Mouse (Mus musculus): ENCODE measurements around the gene Cycs.
"Not testable (repeated sequence)": the region's sequence is repeated elsewhere in the genome, so short reads cannot be mapped to it uniquely, and the experiment has no call there.

The Cycs gene

DNA sequence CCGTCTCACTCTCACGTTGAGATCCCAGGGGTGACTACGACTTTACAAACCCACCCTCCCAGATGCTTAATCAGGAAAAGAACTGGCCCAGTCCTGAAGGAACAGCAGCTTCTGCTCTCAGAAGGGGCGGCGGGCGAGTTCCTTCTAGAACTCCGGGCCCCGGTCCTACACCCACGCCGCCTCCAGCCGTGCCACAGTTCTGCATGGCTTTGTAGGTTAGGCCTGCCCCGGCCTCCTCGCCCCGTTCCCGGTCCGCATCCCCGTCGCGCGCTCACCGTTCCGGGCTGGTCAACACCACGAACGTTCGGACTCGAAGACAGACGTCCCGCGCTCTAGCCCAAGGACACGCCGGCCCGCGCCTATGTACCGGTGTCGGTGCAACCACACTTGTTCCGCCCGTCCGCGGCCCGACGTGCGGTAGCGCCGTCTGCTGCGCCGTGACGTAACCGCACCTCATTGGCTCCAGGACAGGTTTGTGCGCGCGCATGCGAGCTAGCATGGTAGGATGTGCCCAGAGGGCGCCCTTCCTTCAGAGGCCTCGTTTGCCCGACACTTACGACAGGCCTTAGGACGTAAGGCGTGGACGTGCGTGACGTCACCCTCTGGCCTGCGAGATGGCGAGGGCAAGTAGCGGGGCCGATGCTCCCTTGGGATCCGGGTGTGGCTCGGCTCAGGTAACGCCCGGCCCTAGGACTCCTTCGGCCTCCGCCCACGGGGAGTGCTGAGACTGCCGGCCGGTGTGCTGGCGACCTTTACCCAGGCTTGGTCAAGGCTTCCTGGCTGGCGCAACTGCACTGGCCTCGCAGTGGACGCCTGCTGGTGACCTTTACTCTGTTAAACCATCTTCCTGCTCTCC, at the start of gene Cycs:
Gene Cycs (minus strand): TSS at position 398 of the 856 bp plus-strand sequence.
- DNase-seq: peak; percentile 99

DNA sequence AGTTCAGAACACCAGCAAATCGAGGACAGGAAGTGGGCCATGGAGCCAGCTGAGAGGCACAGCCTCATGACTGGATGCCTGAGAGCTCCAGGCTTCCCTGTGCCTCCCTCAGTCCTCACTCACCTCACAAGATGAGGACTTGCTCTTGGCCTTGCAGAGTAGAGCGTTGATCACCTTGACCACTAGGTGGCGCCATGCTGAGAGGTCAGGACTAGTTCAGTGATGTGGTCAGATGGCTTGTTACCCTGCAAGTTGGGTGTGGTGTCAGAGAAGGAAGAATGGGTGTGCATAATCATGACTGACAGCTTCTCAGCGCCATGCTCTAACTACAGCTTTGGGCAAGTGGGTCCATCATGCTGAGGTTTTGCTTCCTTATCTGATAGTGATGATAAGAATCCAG, 35.3 kb upstream of the Cycs start:
- no peak for DNase-seq

DNA sequence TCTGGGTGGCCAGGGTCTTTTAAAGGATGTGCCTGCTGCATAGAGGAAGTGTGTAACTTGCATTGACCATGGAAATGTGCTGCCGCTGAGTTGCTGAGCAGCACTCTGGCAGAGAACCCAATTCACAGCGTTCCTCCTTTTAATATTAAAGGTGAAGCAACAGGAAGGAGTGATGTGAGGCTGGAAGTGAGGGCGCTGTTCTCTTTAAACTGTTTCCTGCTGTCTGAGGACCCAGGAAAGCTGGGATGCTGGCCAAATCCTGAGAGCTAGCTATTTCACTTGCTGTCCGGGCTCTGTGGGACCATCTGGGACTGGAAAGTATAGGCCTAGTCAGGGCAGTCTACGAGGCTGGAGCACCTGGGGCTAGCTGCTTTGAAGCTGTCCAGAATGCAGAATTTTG, 32.2 kb upstream of the Cycs start:
- DNase-seq: no peak

DNA sequence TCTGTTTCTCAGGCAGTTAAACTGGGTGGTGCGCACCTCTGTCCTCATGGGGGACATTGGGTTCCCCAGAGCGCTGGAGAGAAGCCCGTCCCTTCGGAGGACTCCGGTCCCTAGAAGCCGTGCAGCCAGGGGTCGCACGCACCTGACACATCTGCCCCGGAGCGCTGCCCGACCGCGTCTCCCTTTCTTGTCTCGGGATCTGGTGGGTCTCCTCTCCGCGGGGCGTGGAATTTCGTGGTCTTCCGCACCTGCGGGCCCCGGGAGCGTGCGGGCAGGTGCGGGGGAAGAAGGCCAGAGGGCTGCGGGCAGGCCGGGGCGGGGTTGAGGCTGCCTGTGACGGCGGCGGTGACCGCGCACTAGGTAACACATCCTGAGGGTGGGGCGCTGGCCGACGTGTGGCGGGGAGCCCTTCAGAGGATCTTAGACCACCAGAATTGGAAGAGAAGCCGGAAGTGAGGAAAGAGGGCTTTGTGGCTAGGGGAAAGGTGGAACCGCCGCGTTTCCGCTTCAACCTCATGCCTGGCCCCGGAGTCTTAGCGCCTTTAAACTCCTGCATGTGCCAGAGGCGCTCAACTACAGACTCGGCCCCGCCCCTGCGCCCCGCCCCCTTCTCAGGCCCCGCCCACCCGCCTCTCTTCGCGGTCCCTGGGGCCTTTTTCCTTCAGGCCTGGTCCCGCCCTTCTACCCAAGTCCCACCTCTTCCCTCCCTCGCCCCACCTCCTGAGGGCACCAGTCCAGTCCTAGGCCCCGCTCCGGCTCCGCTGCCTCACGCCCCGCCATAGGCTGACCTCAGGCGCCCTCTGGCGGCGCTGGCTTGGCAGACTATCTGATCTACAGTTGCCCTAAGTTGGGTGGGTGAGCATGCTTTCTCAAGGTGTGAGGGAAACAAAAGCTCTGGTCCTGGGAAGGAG, 30.2 kb upstream of the Cycs start, which contains the start of gene 4921507P07Rik:
Gene 4921507P07Rik (minus strand): TSS at position 332 of the 911 bp plus-strand sequence.
- peak; percentile 87 for DNase-seq

DNA sequence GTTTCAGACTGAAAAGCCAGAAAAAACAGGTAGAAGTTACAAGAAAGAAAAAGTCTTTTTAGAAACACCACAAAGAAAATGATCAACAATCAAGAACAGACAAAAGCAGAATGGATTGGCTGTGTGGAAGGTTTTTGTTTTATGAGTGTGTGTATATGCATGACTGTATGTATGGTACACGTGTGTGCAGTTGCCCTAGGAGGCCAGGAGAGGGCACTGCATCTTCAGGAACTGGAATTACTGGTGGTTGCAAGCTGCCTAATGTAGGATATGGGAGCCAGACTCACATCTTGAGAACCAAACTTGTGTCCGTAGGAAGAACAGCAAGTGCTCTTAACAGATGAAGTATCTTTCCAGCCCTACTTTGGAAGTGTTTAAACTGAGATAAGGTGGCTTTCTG, 28.0 kb upstream of the Cycs start:
- DNase-seq: no peak

DNA sequence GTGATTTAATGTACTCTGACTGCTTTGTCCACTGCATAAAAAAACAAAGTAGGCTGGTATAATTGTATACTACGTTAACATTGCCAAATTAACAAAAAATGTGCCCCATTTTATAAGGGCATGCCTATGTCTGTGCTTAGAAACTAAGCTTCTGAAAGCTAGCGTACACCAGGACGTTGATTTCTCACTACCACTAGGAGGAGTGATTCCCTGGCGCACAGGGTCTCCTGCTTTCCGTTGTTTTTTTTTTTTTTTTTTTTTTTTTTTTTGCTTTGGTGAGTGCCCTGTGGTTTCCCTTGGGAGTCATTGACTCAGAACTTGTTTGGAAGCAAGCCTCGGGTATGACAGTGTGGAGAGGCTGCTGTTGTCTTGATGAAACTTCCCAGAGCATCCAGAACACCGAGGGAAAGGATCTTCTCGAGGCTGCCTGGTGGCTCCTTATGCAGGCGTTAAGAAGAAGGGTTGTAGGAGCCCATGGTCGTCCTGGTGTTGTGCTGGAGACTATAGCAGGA, 27.1 kb upstream of the Cycs start:
- DNase-seq: no peak

DNA sequence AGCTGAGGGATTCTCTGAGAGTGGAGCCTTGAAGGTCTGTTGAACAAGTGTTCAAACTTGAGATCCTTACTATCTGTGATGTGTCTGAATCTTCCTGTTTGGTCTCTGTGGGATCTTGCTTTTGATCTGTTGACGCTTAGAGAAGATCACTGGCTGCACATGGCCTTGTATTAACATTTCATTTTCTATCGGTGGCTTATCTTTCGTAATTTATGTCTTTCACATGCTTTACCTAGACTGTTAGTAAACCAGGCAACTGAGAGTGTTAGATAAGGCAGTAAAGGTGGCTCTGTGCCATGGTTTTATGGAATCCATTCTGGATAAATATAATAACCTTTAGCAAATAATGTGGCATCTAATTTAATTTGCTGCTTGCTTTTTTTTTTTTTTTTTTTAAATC, 23.9 kb upstream of the Cycs start:
- no peak for DNase-seq

DNA sequence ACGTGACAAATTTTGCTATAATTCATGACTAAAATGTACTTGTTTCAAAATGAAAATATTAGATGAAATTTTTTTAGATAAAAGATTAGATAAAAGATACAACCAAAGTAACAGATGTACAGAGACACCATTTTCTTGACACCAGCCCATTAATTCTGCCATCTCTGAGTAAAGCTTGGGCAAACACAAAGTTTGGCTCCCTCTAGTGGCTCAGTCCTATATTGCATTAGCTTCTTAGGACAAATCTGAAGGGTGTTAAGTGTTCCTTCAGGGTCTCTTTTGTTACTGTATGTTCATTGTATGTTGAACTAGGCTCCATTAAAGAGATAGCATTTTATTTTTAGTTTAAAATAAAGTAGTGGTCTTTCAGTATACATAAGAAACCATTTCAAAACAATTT, 21.9 kb upstream of the Cycs start:
- no peak for DNase-seq

DNA sequence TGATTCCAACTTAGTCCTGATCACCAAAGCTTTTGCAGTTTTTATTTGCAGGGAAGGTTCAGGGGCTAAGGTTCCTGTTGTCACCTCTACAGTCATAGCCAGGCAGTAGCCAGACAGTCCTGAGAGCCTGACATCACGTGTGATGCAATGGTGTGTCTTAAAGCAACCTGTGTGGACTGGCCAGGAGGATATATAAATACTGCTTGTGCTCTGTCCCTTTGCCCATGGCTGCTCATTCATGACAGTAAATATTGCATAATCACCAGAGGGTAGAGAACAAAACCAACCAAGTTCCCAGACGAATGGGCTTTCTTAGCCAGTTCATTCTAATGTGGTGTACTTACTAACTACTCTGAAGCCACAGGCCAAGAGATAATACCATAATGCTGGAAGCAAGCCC, 21.1 kb upstream of the Cycs start:
- no peak for DNase-seq

DNA sequence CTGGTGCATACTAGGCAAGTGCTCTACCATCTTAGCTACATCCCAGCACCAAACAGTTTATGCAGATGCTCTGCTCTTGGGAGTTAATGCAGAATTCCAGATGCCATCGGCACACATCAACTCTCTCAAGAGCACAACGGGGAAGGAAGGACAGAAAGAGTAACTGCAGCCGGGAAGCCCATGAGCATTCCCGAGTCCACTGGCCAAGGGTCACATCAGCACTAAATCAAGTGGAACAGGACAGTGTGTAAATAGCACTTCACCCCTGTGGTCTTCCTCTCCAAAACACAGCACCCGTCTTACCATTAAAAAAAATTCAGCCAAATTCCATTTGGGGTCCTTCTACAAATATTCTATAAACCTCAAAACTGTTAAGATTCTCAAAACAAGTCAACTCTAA, 20.0 kb upstream of the Cycs start:
- no peak for DNase-seq

DNA sequence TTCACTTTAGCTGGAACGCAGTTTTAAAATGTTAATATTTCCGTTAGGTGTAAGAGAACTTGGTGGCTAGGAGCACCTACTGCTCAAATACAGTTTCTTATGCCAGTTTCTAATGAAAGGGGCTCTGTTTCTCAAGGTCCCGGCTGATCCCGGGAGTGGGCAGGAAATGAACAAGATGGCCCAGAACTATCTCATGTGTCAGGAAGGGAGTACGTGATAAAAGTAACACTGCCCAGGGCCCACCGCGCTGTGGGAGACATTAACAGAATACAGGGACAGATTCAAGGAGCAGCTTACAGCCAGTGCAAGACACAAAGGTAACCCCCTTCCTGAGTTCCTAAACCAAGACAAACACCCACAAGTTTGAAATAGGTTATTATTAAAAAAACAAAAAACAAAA, 19.4 kb upstream of the Cycs start:
- DNase-seq: no peak

DNA sequence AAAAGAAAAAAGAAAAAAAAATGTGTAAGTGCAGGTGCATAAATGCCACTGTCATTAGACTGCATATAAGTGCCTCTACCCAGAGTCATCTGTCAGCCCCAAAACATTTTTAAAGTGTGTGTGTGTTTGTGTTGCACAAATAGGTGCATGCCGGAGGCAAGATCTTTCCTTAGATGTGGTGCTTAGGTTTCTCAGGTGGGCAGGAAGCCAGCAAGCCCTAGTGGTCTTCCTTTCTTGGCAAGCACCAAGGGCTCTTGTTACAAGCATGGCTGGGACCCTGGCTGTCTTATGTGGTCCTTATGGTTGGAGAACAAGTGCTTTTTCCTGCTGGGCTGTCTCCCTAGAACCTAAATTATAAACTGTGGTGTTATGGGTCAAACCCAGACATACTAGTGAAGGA, 5.3 kb upstream of the Cycs start:
- DNase-seq: no peak

DNA sequence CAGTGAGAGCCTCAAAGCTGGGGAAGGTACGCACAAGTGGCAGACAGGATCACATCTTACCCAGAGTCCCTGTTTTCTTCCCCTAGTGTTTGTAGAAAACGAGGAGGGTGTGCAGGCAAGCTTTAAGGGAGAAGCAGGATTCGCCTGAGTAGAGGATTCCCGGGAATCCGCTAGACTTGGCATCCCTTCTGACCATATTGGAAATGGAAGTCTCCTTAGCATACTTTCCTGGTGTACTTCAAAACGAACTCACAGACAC, 588 bp upstream of the Cycs start:
- DNase-seq: no peak

DNA sequence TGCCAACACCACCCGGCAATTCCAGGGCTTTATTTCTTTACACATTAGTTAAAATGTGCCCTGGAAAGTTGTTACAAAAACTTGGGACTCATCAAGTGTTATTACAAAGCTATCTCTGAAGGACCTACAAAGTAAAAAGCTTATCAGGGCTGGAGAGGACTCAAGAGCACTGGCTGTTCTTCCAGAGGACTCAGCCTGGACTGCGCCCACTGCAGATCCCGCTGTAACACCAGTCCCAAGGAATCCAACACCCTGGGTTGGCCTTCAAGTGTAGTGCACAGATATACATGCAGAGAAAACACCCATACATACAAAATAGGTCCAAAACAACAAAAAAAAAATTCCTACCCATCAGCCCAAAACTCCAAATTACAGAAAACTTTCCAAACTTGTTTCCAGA, 2.7 kb downstream of the Cycs start:
- DNase-seq: no peak

DNA sequence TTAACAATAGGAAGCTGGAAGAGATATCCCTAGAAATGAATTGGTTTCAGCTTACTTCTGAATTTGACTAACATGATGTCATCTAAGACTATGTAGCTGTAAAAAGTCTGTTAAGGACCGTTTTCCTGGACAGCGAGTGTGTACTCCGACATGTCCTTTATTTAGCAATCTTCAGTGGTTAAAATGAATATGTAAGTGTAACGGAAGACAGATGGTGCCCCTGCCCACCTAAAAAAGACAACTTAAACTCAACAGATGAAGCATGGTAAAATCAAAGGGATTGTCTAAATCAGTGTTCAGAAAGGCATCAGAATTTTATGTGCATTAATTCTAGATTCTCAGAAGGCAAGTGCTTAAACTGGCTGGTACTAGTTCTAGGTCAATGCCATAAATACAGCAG, 3.9 kb downstream of the Cycs start:
- DNase-seq: no peak

DNA sequence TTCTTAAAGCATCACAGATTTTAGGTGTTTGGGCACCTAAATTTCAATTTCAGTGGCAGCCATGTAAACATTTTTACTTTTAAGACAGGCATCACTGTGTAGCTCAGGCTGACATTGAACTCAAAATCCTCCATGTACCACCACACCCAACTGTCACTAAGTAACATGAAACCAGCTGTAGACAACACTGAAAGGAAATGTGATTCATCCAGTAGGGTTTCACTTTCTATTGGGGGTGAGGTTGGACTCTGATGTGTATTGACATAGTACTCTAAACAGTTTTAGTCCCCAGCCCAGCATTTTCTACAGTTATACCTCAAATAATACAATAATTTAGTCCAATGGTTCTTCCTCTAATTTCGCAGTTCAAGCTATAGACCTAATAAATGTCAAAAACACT, 5.6 kb downstream of the Cycs start:
- DNase-seq: no peak

DNA sequence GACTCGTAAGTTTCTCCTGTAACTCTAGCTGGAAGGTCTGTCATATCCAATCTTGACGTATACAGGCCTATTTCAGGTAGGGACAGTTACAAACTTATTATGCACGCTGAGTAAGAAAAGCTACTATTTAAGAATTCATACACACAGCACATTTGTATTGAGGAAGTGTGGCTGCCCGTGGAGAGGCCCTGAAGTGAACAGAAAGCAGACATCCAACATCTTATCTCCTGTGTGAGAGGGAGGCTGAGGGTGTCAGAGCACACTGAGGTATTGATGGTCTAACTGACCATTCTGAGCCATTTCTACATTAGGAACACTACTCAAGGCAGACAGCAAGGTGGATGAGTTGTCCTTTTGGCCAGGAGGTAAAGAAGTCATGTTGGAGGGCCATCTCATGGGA, 7.5 kb downstream of the Cycs start:
- no peak for DNase-seq

DNA sequence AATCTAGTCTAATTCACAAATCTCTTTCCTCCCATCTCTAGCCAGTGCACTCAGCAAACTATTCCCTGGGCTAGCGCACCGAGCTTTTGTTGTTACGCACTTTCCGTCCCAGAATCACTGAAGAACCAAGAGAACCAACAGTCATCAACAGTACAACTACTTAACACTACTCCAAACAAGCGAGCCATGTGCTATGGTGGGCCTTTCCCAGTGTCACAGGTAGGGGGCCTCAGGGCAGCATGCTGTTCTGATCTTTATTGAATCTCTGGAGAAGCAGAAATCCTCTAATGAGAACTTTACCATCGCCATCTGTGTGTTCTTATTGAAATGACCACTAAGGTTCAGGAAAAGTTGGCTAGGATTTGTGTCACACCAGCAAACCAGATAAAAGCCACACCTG, 8.8 kb downstream of the Cycs start:
- DNase-seq: no peak

DNA sequence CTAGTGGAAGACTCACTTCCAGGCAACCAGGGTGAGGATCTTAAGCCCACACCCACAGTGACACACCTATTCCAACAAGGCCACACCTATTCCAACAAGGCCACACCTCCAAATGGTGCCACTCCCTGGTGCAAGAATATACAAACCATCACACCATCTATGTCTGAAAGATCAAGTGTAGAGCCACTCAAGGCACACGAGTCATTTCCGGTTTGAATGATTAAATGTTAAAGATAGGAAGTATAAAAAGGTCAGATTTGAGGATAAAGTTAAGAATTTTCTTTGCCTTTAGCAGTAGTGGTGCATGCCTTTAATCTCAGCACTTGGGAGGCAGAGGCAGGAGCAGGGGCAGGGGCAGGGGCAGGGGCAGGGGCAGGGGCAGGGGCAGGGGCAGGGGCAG, 12.1 kb downstream of the Cycs start:
- DNase-seq: not testable (repeated sequence)

DNA sequence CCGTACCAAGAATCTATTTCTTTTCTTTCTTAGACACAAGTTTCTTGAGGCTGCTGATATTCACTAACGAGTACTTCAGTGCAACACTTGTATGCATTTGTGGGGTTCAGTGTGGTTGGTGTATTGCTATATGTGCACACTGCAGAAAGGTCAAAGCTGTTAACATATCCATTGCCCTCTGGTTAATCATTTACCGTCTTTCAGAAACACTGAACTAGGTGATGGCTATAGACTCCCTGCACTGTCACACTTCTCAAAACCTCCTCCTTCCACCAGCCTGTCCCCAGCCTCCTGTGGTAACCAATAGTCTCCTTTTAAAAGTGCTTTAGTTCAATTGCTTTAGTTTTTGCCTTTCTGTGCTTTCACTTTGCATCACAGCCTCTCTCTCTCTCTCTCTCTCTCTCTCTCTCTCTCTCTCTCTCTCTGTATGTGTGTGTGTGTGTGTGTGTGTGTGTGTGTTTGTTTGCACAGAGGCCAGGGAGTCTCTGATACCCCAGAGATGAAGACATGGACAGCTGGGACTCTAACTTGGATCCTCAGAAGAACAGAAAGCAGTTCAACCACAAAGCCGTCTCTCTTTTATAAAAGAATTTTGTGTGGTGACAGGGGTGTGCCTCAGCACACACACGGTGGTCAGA, 13.3 kb downstream of the Cycs start:
- no peak for DNase-seq

DNA sequence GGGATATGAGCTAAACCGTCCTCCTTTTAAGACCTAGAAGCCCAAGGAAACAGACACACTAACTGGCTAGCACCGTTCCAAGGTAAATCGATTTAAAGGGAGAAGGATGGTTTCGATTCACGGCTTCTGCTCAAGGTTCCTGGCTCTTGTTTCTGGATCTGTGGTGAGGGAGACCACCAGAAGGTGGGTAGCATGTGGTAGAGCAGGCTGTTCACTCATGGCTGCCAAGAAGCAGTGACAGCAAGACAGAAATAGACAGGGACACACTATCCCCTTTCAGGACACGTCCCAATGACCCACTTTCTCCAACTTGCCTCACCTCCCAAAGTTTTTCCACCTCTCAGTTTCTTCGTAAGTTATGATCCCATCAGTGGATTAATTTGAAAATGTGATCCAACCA, 16.5 kb downstream of the Cycs start:
- no peak for DNase-seq

DNA sequence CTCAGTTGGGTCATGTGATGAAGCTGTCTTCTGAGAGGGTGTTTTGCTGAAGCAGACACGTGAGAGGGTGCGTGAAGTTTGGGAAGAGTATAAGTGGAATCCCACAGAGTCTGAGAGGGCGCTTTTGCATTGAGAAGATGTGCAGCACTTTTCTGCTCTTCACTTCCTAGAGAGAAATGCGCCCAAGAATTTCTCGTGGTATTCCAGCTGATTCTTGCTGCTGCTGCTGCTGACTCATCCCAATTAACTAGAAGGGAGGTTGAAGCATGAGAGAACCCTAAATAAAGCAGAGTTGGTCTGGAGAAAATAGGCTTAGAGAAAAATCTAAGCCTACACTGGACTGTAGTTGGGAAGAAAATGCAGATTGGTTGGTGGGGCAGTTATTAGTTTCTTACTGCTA, 17.3 kb downstream of the Cycs start:
- no peak for DNase-seq

DNA sequence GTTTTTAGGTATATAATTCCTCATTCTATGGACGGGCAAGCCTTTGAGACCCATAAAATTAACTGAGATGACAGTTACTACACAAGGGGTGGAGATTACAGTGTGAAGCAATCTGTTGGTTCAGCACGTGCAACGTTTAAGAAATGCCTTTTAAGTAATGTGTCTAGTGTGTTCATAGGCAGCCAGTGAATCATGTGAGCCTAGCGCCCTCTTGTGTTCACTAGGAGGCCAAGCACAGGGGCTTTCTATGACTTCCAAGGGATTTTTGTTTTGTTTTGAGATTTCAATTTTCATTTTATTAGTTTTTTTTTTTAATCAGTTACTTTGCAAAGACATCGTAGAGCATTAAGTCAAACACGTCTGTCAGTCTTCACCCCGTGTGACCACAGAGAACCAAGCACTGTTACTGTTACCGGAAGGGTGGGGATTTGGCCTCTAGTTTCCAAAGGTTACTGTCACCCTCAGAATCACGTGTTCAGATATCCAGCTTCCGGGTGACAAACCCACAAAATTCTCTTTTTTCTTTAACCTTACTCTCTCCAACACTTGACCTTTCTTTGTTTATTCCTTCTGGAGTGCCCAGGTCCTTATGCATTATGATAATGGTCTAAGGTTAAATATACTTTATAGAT, 20.8 kb downstream of the Cycs start:
- no peak for DNase-seq
